Mouse (Mus musculus) ES-Bruce4 (cell line): ENCODE measurements around the gene Zfp687. TPM values are rescaled to one million over a fixed set of nuclear protein-coding genes. Genes with fewer than 3 reads are reported as not detected.

Experiments
- H3K27ac ChIP-seq: 2 replicates; pipeline ENCODE4 v1.5.1; 2012; ENCODE audit warnings: low read length, inconsistent platforms; ENCODE audit not compliant: insufficient read depth
- H3K27me3 ChIP-seq: 2 replicates; pipeline ENCODE4 v1.6.1; 2012; ENCODE audit warnings: mild to moderate bottlenecking, low read length, inconsistent platforms; ENCODE audit not compliant: control insufficient read depth, poor library complexity, insufficient read depth, severe bottlenecking
- H3K36me3 ChIP-seq: 2 replicates; pipeline ENCODE4 v1.6.1; 2012; ENCODE audit warnings: inconsistent platforms, mild to moderate bottlenecking, low read length, moderate library complexity; ENCODE audit not compliant: control insufficient read depth, poor library complexity, insufficient read depth, severe bottlenecking
- H3K4me1 ChIP-seq: one replicate; pipeline ENCODE4 v1.8.1; 2011; ENCODE audit warnings: low read length; ENCODE audit not compliant: control insufficient read depth, insufficient read depth
- H3K4me3 ChIP-seq: 2 replicates; pipeline ENCODE4 v1.5.1; 2011; ENCODE audit warnings: low read depth, mild to moderate bottlenecking, low read length
- H3K9ac ChIP-seq: 2 replicates; pipeline ENCODE4 v1.6.1; 2012; ENCODE audit warnings: low read depth, mild to moderate bottlenecking, inconsistent platforms; ENCODE audit not compliant: poor library complexity, severe bottlenecking
- H3K9me3 ChIP-seq: replicated peaks from 2 replicates; pipeline ENCODE4 v1.6.1; 2012; ENCODE audit warnings: mild to moderate bottlenecking, low read length, inconsistent platforms; ENCODE audit not compliant: control insufficient read depth, poor library complexity, insufficient read depth, severe bottlenecking
- CTCF ChIP-seq: IDR thresholded peaks from one replicate; pipeline ENCODE4 v1.8.1; 2011; ENCODE audit warnings: low read depth, low read length
- EP300 ChIP-seq: IDR thresholded peaks from 2 replicates; pipeline ENCODE4 v1.6.1; 2011; ENCODE audit warnings: low read depth, low read length; ENCODE audit not compliant: insufficient read depth
- POLR2A ChIP-seq: IDR thresholded peaks from one replicate; pipeline ENCODE4 v1.8.1; 2011; ENCODE audit warnings: low read length; ENCODE audit not compliant: insufficient read depth
- polyA plus RNA-seq: library from polyadenylated mRNA; stranded (reverse); fragments of >200 nt; gene quantifications from 2 replicates; pipeline ENCODE4 v1.2.4, GENCODE M21; 2011; ENCODE audit warnings: low read depth; ENCODE audit not compliant: missing spikeins, insufficient read depth, insufficient read length

Gene Zfp687
- polyA plus RNA-seq, 1 experiment: 56.5 TPM

DNA sequence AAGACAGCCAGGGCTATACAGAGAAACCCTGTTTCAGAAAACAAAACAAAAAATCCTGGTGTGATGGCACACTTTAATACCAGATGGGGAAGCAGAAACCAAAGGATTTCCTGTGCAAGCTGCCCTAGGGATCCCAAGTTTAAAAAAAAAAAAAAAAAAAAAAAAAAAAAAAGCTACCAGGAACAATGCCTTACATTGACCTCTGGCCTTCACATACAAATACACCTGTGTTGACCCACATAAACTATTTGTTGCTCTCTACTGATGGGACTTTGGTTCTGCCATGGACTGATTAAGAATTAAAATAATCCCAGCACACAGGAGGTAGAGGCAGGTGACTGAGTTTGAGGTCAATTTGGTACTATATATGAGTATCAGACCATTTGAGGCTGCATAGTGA, 12.0 kb downstream of the Zfp687 start:
- H3K9me3 ChIP-seq: no peaks in the 10 kb centered on the region
- H3K9ac ChIP-seq: no peak overlapping the region
- no peak overlapping the region for H3K27ac ChIP-seq
- H3K27me3 ChIP-seq: no peaks in the 10 kb centered on the region
- peaks cover 29% of the 10 kb centered on the region for H3K36me3 ChIP-seq
- no peaks in the 10 kb centered on the region for H3K4me1 ChIP-seq
- no peak for TF ChIP-seq CTCF
- TF ChIP-seq POLR2A: no peak
- no peak for TF ChIP-seq EP300
- no peak overlapping the region for H3K4me3 ChIP-seq

DNA sequence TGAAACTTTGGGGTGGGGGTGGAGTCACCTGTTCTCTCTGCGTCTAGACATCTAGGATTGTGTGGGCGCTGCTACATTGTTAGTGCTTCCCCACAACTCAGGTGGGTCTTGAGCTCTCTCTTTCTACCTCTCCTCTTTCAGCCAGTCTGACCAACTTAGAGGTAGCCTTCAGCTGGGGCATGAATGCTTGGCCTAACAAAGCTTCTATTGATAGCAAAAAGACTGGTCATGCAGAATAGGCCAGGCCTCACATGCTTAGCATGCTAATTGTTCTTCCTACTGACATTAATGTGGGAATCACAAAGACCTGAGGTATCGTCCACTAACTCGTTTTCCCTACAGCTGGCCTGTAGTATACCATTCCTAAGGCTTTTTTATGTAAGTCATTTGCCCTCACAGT, 12.7 kb downstream of the Zfp687 start:
- peaks cover 29% of the 10 kb centered on the region for H3K36me3 ChIP-seq
- no peaks in the 10 kb centered on the region for H3K4me1 ChIP-seq
- no peaks in the 10 kb centered on the region for H3K27me3 ChIP-seq
- no peak overlapping the region for H3K9ac ChIP-seq
- H3K27ac ChIP-seq: no peak overlapping the region
- H3K4me3 ChIP-seq: no peak overlapping the region
- no peaks in the 10 kb centered on the region for H3K9me3 ChIP-seq
- TF ChIP-seq POLR2A (no peak), CTCF (no peak), EP300 (no peak)

DNA sequence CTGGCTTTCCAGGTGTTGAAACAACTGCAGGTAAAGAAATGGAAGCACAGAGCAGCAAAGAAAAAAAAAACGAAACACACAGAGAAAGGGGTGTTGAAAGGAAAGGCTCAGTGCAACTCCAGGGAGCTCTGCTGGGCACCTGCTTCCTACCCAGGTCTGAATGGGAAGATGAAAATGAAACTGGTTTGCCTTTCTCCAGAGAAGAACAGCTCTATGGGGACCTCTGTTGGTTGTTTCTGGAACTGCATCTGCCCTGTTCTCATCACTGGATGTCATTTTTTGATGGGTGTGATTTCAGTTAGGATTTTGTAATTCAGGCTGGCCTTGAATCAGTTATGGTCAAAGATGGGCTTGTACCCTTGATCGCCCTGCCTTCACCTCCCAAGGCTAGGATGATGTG, 18.3 kb downstream of the Zfp687 start:
- TF ChIP-seq CTCF: peak; percentile 46
- TF ChIP-seq POLR2A: no peak
- H3K4me1 ChIP-seq: no peaks in the 10 kb centered on the region
- H3K9me3 ChIP-seq: no peaks in the 10 kb centered on the region
- no peak overlapping the region for H3K9ac ChIP-seq
- H3K36me3 ChIP-seq: peaks cover 27% of the 10 kb centered on the region
- H3K27ac ChIP-seq: no peak overlapping the region
- no peak overlapping the region for H3K4me3 ChIP-seq
- no peaks in the 10 kb centered on the region for H3K27me3 ChIP-seq

DNA sequence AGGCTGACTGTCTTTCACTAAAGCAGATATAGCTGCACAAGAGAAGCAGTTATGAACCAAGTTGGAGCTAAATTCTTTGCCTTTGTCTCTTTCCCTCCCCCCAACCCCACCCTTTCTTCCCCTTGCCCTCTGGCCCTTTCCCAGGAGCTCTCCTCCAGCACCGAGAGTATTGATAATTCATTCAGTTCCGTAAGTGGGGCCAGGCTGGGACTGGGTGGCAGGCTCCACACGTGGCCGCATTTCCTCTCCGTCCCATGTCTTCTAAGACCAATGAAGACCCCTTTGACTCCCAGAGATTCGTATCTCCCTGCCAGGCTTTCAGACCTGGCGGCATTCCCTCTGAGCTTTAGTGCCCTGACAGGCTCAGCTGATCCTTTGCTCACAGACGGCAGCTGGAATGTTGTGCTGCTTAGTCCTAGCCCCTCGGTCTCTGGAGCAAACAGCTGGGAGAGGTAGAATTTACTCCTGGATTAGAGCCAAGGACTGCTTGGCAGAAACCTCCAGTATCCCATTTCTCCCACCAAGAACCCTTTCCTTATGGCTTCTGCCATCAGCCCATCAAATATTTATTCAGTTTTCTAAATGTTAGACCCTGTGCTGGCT, 26.0 kb downstream of the Zfp687 start:
- no peak overlapping the region for H3K9ac ChIP-seq
- H3K36me3 ChIP-seq: no peaks in the 10 kb centered on the region
- H3K9me3 ChIP-seq: no peaks in the 10 kb centered on the region
- H3K4me3 ChIP-seq: no peak overlapping the region
- no peak overlapping the region for H3K27ac ChIP-seq
- H3K27me3 ChIP-seq: no peaks in the 10 kb centered on the region
- no peak for TF ChIP-seq EP300
- TF ChIP-seq CTCF: no peak
- TF ChIP-seq POLR2A: no peak
- H3K4me1 ChIP-seq: no peaks in the 10 kb centered on the region

DNA sequence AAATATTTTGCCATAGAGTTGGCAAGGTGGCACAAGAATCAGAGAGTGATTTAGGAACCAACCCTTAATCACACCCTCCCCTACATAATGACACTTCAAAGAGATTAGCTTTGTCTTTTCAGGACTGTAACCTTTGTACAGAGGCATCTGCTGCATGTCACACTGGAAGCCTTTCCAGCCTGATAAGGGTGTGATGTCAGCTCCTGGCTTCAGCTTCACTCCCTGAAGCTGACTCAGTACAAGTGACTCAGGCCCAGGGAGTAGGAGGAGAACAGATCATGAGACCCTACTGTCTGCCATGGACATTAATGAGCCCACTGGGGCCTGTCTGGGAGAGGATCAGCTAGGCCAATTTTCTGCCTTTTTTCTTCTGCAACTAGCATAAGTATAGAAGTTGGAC, 27.7 kb downstream of the Zfp687 start:
- Histone ChIP-seq H3K27ac (no peak overlapping the region), H3K9me3 (no peaks in the 10 kb centered on the region), H3K4me1 (no peaks in the 10 kb centered on the region), H3K27me3 (no peaks in the 10 kb centered on the region), H3K4me3 (no peak overlapping the region), H3K9ac (no peak overlapping the region), H3K36me3 (no peaks in the 10 kb centered on the region)
- TF ChIP-seq EP300: no peak
- TF ChIP-seq POLR2A: no peak
- TF ChIP-seq CTCF: no peak

DNA sequence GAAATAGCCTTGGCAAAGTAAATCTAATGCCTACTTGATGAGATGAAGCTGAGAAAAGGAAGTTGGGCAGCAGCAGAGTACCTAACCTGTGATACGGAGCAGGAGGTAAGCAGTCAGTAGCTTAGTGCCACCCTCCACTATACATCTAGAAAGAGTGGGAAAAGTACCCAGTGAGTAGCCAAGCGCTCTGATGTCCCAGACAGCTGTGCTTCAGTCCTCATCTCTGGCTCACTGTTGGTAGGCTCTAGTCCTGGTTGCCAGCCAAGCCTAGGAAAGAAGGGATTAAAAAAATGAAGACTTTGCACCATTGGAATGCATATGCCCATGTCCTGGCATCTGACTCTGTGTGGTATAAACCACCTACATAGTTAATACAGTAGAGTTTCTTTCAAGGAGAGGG, 29.7 kb downstream of the Zfp687 start:
- no peak overlapping the region for H3K4me3 ChIP-seq
- no peaks in the 10 kb centered on the region for H3K36me3 ChIP-seq
- no peak overlapping the region for H3K9ac ChIP-seq
- TF ChIP-seq EP300 (no peak), POLR2A (no peak), CTCF (no peak)
- H3K27ac ChIP-seq: no peak overlapping the region
- no peaks in the 10 kb centered on the region for H3K4me1 ChIP-seq
- H3K9me3 ChIP-seq: no peaks in the 10 kb centered on the region
- H3K27me3 ChIP-seq: no peaks in the 10 kb centered on the region
